Mouse (Mus musculus) retina, postnatal 7 days (tissue): ENCODE results near the gene Lonp2.

Source experiments
- DNase-seq: peaks from one replicate; pipeline ENCODE4 v3.0.0-alpha.2; 2012; ENCODE audit warnings: low read depth, low spot score

The Lonp2 gene

DNA sequence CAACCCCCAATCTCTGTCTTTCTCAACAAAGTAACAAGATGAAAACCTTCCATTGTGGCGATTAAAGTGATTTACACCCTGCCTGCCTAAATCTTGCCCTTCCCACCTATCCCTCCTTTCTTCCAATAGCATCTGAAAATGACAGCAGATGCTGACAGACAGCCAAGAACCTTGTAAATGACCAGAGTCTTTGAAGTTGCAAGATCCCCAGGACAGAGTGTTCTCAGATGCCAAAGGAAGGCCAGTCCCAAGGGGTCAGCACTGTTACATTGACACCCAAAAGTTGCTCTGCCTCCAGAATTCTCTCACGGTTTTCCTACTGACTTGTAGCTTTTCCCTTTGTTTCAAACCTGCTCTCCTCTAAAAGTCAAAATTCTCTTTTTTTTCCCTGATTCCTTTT, 126.0 kb downstream of the Lonp2 start:
- no peak for DNase-seq

GRCm38 (mm10) chr8:86756948-86757733, 133.3 kb downstream of the Lonp2 start:
- DNase-seq, result no peak

DNA sequence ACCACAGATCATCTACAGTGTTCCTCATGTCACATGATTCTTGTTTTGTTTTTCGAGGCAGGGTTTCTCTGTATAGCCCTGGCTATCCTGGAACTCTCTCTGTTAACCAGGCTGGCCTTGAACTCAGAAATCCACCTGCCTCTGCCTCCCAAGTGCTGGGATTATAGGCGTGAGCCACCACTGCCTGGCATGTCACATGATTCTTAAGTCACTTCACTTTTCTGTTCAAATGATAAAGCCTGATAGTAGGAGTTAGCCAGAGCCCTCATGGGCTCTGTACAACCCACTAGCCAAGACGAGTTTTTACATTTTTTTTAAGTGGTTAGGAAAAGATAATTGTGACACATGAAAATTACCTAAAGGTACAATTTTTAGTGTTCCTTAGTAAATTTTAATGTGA, 134.8 kb downstream of the Lonp2 start:
- DNase-seq, result no peak

GRCm38 (mm10) chr8:86759090-86759491, 135.2 kb downstream of the Lonp2 start:
- DNase-seq, result no peak

DNA sequence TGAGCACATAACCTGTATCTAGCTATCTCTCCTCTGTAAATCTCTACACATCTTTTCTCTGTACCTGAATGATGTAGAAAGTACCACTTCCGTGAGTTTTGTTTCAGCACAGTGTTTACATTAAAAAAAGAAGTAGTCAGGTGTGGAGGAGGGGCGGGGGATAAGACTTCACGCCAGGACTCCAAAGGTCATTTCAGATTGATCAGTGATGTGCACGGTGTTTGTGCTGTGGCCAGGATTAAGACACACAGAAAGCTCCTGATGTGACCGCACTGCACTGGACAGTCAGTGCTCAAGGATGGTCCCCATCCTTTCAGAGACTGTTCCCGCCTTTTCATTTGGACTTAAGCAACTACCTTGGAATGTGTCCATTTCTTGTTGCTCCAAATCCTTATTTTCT, 136.9 kb downstream of the Lonp2 start:
- no peak for DNase-seq

GRCm38 (mm10) chr8:86762806-86763205, 139.0 kb downstream of the Lonp2 start:
- no peak for DNase-seq

GRCm38 (mm10) chr8:86765155-86765554, 141.3 kb downstream of the Lonp2 start:
- no peak for DNase-seq

GRCm38 (mm10) chr8:86765669-86766068, 141.8 kb downstream of the Lonp2 start:
- no peak for DNase-seq

DNA sequence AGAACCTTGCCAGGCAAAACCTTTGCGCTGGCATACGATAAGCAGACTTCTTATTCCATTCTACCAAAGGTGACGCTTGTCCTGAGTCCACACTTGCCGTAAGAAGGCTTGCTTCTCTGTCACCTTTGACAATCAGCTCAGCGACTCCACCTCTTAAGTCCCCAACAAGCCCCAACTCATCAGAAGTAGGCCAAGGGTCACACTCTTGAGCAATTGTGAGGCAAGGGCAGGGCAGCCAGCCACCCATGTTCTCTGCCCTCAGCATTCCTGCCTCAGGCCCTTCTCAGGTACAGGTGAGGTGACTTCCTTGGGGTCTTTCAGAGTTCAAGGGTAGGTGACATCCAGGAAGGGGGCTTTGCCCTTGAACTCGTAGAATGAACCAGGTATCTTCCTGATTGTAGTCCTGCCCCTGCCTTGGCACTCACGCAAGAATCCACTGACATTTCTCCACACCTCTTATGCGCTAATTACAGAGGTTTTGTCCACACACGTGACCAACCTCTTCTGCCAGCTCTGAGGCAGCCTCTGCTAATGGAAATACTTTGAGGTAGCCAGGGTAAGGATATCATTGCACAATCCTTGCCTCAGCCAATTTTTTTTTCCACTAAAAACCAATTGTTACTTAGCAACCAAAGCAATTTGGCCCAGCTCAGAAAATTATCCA, 142.8 kb downstream of the Lonp2 start:
- no peak for DNase-seq

DNA sequence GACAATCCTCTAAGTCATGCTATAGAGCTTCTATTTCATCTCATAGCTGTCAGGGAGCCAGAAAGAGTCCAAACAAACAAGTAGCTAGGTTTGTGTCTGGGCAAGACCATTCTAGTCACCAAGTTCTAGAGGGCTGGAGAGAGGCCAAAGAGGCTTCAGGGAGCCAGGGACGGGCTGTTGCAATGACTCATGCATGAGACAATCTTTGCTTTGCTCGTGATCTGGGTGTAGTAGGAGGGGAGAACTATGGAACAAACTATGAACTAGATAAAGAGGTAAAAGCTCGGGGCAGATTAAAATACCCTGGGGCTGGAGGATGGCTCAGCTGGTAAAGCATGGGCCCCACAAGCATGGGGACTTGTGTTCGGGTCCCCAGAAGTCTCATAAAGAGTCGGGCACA, 144.7 kb downstream of the Lonp2 start:
- no peak for DNase-seq

- DNase-seq, result no peak
Observed at GRCm38 (mm10) chr8:86769945-86770715, 146.3 kb downstream of the Lonp2 start.
